Mouse (Mus musculus): Measurements from ENCODE around the gene Gnaz.

Gnaz gene

DNA sequence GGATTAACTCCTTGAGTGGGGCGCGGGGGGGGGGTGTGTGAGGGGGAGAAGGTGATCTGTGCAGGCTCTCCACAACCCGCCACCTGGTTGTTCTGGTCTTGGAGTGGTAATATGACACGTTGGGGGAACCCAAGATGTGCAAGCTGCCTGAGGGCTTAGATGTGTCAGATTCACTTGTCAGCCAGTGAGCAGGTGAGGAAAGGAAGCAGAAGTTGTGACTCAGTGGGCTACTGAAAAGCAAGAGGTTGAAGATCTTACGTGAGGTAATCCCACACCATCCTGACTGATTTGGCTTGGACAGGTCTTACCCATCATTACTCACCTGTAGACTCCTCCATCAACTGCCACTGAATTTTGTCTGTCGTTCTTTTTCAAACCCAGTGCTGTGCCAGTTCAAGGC lies 95.6 kb downstream of the Gnaz start:
- DNase-seq (ENCODE audit: low spot score), result no peak

DNA sequence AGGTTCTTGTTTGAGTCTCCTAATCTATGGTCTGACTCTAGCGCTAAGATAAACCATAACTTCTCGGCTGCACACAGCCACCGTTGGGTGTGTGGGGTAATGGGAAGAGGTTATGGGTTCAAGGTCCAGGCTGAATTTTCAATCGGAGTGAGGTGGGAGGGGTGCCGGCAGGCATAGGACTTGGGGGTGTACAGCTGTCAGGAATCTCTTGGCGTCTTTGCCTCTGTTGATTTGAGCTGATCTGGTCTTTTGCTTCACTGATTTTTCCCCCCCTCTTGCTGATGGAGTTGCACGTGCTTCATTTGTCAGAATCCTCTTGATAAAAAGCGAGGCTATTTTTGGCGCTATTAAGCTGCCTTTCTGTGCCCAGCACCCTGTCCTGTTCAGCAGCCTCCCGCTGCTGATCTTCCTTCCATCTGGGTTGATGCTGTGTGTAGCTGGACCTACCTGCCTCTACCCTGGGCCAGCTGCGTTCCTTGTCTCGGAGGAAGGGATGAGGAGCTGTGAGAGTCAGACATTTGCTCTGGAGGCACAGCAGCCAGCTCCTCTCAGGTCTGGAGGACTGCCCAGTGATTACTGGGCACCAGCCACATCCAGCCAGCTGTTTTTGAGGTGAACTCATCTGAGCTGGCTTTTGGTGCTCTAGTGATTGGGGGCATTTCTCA lies 96.5 kb downstream of the Gnaz start:
- no peak for DNase-seq (ENCODE audit: low spot score)

DNA sequence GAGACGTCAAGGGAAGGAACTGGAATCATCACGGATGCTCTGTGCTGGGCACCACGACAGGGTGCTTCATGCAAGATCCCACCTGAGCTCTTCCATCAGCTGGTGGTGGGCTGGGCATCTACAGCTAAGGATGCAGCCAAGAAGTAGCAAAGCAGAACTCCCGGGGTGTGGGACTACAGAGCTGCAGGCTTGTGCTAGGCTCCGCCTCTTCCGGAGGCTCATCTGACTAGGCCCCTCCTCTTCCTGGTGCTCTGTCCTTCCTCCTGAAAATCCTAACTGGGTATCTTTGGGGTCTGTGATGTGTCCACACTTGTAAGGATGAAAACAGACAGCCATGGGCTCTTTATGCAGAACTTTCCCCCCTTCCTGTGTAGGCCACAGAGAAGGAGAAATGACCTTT lies 98.7 kb downstream of the Gnaz start:
- DNase-seq (ENCODE audit: low spot score), result no peak
